Mouse (Mus musculus): ENCODE results near the gene Glt1d1. TPM values are rescaled to one million over a fixed set of nuclear protein-coding genes. Genes with fewer than 3 reads are reported as not detected.

The Glt1d1 gene
- polyA plus RNA-seq, 1 experiment from 2014 or later = 0.33 TPM

GRCm38 (mm10) chr5:127618834-127619233 is 13.2 kb upstream of the Glt1d1 start:
- Histone ChIP-seq H3K27ac (ENCODE audit: low read length) (no peak overlapping the region), H3K4me2 (replicated peaks; ENCODE audit: low read depth, low read length) (no peak overlapping the region), H3K4me1 (ENCODE audit: control insufficient read depth, insufficient read depth, low read length) (peaks cover 15% of the 10 kb centered on the region; the same call in 1 of the 2 replicates), H3K27me3 (ENCODE audit: control insufficient read depth, insufficient read depth, low read length) (no peaks in the 10 kb centered on the region), H3K9me3 (ENCODE audit: control insufficient read depth, low read depth, low read length) (no peaks in the 10 kb centered on the region), H3K36me3 (ENCODE audit: control insufficient read depth, insufficient read depth, low read length) (no peaks in the 10 kb centered on the region), H3K9ac (replicated peaks; ENCODE audit: low read depth, low read length) (no peak overlapping the region), H3K4me3 (ENCODE audit: low read depth, low read length) (no peak overlapping the region)
- 75% methylated on average over 3 of the region's 3 CpGs for WGBS
- no peak for ATAC-seq (ENCODE audit: insufficient number of reproducible peaks, insufficient read depth, low FRiP score, low read depth)

- Histone ChIP-seq H3K4me1 (ENCODE audit: control insufficient read depth, insufficient read depth, low read length) (peaks cover 8% of the 10 kb centered on the region; the same call in 1 of the 2 replicates), H3K9ac (replicated peaks; ENCODE audit: low read depth, low read length) (no peak overlapping the region), H3K4me3 (ENCODE audit: low read depth, low read length) (no peak overlapping the region), H3K4me2 (replicated peaks; ENCODE audit: low read depth, low read length) (no peak overlapping the region), H3K27ac (ENCODE audit: low read length) (no peak overlapping the region), H3K27me3 (ENCODE audit: control insufficient read depth, insufficient read depth, low read length) (no peaks in the 10 kb centered on the region), H3K36me3 (ENCODE audit: control insufficient read depth, insufficient read depth, low read length) (no peaks in the 10 kb centered on the region), H3K9me3 (ENCODE audit: control insufficient read depth, low read depth, low read length) (no peaks in the 10 kb centered on the region)
- WGBS = 80% methylated on average over 8 of the region's 8 CpGs
- ATAC-seq (ENCODE audit: insufficient number of reproducible peaks, insufficient read depth, low FRiP score, low read depth) = no peak
These were observed 11.7 kb upstream of the Glt1d1 start for GRCm38 (mm10) chr5:127620371-127620770.

GRCm38 (mm10) chr5:127621108-127621507 is 11.0 kb upstream of the Glt1d1 start:
- Histone ChIP-seq H3K9me3 (ENCODE audit: control insufficient read depth, low read depth, low read length) (no peaks in the 10 kb centered on the region), H3K27ac (ENCODE audit: low read length) (no peak overlapping the region), H3K27me3 (ENCODE audit: control insufficient read depth, insufficient read depth, low read length) (no peaks in the 10 kb centered on the region), H3K9ac (replicated peaks; ENCODE audit: low read depth, low read length) (no peak overlapping the region), H3K36me3 (ENCODE audit: control insufficient read depth, insufficient read depth, low read length) (no peaks in the 10 kb centered on the region), H3K4me3 (ENCODE audit: low read depth, low read length) (no peak overlapping the region), H3K4me2 (replicated peaks; ENCODE audit: low read depth, low read length) (no peak overlapping the region), H3K4me1 (ENCODE audit: control insufficient read depth, insufficient read depth, low read length) (peaks cover under 1% of the 10 kb centered on the region; the same call in 1 of the 2 replicates)
- WGBS = 78% methylated on average over 10 of the region's 10 CpGs
- ATAC-seq (ENCODE audit: insufficient number of reproducible peaks, insufficient read depth, low FRiP score, low read depth) = no peak

- Histone ChIP-seq H3K36me3 (ENCODE audit: control insufficient read depth, insufficient read depth, low read length) (no peaks in the 10 kb centered on the region), H3K4me3 (ENCODE audit: low read depth, low read length) (no peak overlapping the region), H3K4me2 (replicated peaks; ENCODE audit: low read depth, low read length) (no peak overlapping the region), H3K27ac (ENCODE audit: low read length) (no peak overlapping the region), H3K9me3 (ENCODE audit: control insufficient read depth, low read depth, low read length) (no peaks in the 10 kb centered on the region), H3K27me3 (ENCODE audit: control insufficient read depth, insufficient read depth, low read length) (no peaks in the 10 kb centered on the region), H3K4me1 (ENCODE audit: control insufficient read depth, insufficient read depth, low read length) (no peaks in the 10 kb centered on the region), H3K9ac (replicated peaks; ENCODE audit: low read depth, low read length) (no peak overlapping the region)
- 77% methylated on average over 10 of the region's 10 CpGs for WGBS
- no peak for ATAC-seq (ENCODE audit: insufficient number of reproducible peaks, insufficient read depth, low FRiP score, low read depth)
These were observed 7.4 kb upstream of the Glt1d1 start for GRCm38 (mm10) chr5:127624427-127625213.

- Histone ChIP-seq H3K4me1 (ENCODE audit: control insufficient read depth, insufficient read depth, low read length) (no peaks in the 10 kb centered on the region), H3K4me3 (ENCODE audit: low read depth, low read length) (no peak overlapping the region), H3K9me3 (ENCODE audit: control insufficient read depth, low read depth, low read length) (no peaks in the 10 kb centered on the region), H3K36me3 (ENCODE audit: control insufficient read depth, insufficient read depth, low read length) (no peaks in the 10 kb centered on the region), H3K4me2 (replicated peaks; ENCODE audit: low read depth, low read length) (no peak overlapping the region), H3K27ac (ENCODE audit: low read length) (no peak overlapping the region), H3K27me3 (ENCODE audit: control insufficient read depth, insufficient read depth, low read length) (no peaks in the 10 kb centered on the region), H3K9ac (replicated peaks; ENCODE audit: low read depth, low read length) (no peak overlapping the region)
- no peak for ATAC-seq (ENCODE audit: insufficient number of reproducible peaks, insufficient read depth, low FRiP score, low read depth)
- WGBS = 87% methylated on average over 12 of the region's 12 CpGs
These were observed 4.8 kb upstream of the Glt1d1 start for GRCm38 (mm10) chr5:127627242-127627641.

GRCm38 (mm10) chr5:127631671-127632070 is 391 bp upstream of the Glt1d1 start:
- no peaks in the 10 kb centered on the region for H3K36me3 ChIP-seq (ENCODE audit: control insufficient read depth, insufficient read depth, low read length)
- peak; percentile 18; the same call in 1 of the 2 replicates for ATAC-seq (ENCODE audit: insufficient number of reproducible peaks, insufficient read depth, low FRiP score, low read depth)
- H3K4me2 ChIP-seq (replicated peaks; ENCODE audit: low read depth, low read length) = peak overlapping the region; percentile 78; the same call in 1 of the 2 replicates
- H3K4me1 ChIP-seq (ENCODE audit: control insufficient read depth, insufficient read depth, low read length) = no peaks in the 10 kb centered on the region
- WGBS = 6% methylated on average over 5 of the region's 5 CpGs
- H3K4me3 ChIP-seq (ENCODE audit: low read depth, low read length) = no peak overlapping the region
- H3K9ac ChIP-seq (replicated peaks; ENCODE audit: low read depth, low read length) = no peak overlapping the region
- H3K9me3 ChIP-seq (ENCODE audit: control insufficient read depth, low read depth, low read length) = no peaks in the 10 kb centered on the region
- H3K27me3 ChIP-seq (ENCODE audit: control insufficient read depth, insufficient read depth, low read length) = no peaks in the 10 kb centered on the region
- H3K27ac ChIP-seq (ENCODE audit: low read length) = no peak overlapping the region

- H3K4me2 ChIP-seq (replicated peaks; ENCODE audit: low read depth, low read length) = peak overlapping the region; percentile 78; the same call in 1 of the 2 replicates
- ATAC-seq (ENCODE audit: insufficient number of reproducible peaks, insufficient read depth, low FRiP score, low read depth) = no peak
- H3K27me3 ChIP-seq (ENCODE audit: control insufficient read depth, insufficient read depth, low read length) = no peaks in the 10 kb centered on the region
- no peak overlapping the region for H3K27ac ChIP-seq (ENCODE audit: low read length)
- no peaks in the 10 kb centered on the region for H3K9me3 ChIP-seq (ENCODE audit: control insufficient read depth, low read depth, low read length)
- WGBS = 23% methylated on average over 4 of the region's 4 CpGs
- no peaks in the 10 kb centered on the region for H3K4me1 ChIP-seq (ENCODE audit: control insufficient read depth, insufficient read depth, low read length)
- no peak overlapping the region for H3K9ac ChIP-seq (replicated peaks; ENCODE audit: low read depth, low read length)
- no peaks in the 10 kb centered on the region for H3K36me3 ChIP-seq (ENCODE audit: control insufficient read depth, insufficient read depth, low read length)
- H3K4me3 ChIP-seq (ENCODE audit: low read depth, low read length) = no peak overlapping the region; the same call in 1 of the 2 replicates
These were observed 1.1 kb downstream of the Glt1d1 start for GRCm38 (mm10) chr5:127633188-127633587.

GRCm38 (mm10) chr5:127633666-127634065 is 1.6 kb downstream of the Glt1d1 start:
- Histone ChIP-seq H3K9me3 (ENCODE audit: control insufficient read depth, low read depth, low read length) (no peaks in the 10 kb centered on the region), H3K4me3 (ENCODE audit: low read depth, low read length) (no peak overlapping the region), H3K27me3 (ENCODE audit: control insufficient read depth, insufficient read depth, low read length) (no peaks in the 10 kb centered on the region), H3K27ac (ENCODE audit: low read length) (no peak overlapping the region), H3K4me1 (ENCODE audit: control insufficient read depth, insufficient read depth, low read length) (no peaks in the 10 kb centered on the region), H3K4me2 (replicated peaks; ENCODE audit: low read depth, low read length) (no peak overlapping the region), H3K36me3 (ENCODE audit: control insufficient read depth, insufficient read depth, low read length) (no peaks in the 10 kb centered on the region), H3K9ac (replicated peaks; ENCODE audit: low read depth, low read length) (no peak overlapping the region)
- 83% methylated on average over 7 of the region's 7 CpGs for WGBS
- ATAC-seq (ENCODE audit: insufficient number of reproducible peaks, insufficient read depth, low FRiP score, low read depth) = no peak
